Comparison of ENCODE assay signal across 10 mouse cellular contexts in genomic region chr8:45844911-45845481, GRCm38 (mm10). TPM values are rescaled to one million over a fixed set of nuclear protein-coding genes. Genes with fewer than 3 reads are reported as not detected.
A peak's percentile ranks its signal among the peaks of the same experiment; 100 is the strongest.
DNase-seq lines count a peak whose midpoint lies in the region; ATAC-seq and TF ChIP-seq lines count a peak whose summit lies in the region.
"Had no signal": no experiment of that assay in that cellular context is flagged by ENCODE, and none has a peak within 500 bp of the region (broad histone marks: within the 10 kb centered on the region; RNA-seq: fewer than 3 reads in every experiment).

No protein-coding gene starts in this region.

- peak overlapping the region; percentile 21 for H3K4me2 ChIP-seq in heart, embryonic 13.5 days
- no peak overlapping the region for H3K4me2 ChIP-seq in limb, embryonic 13.5 days (replicated peaks)
- H3K4me2 ChIP-seq: liver, embryonic 15.5 days had no signal

- peak; percentile 11 for DNase-seq in kidney, adult 9 months
- no peak for DNase-seq in kidney, postnatal 10 days
- DNase-seq in brain, embryonic 14.5 days (ENCODE audit: low read depth): peak; percentile 20
- no peak for DNase-seq in layer of hippocampus, postnatal 14 days (ENCODE audit: low spot score in 2 of 2)
- no peak for DNase-seq in frontal cortex, postnatal 25 days (ENCODE audit: low spot score in 2 of 2)
- DNase-seq in forebrain, embryonic 10.5 days (ENCODE audit: extremely low spot score, low spot score): no peak

- 0 out of 2 replicates have a peak overlapping the region, but pooled peaks have one; percentile 37 for H3K9ac ChIP-seq in heart, embryonic 13.5 days
- H3K9ac ChIP-seq in limb, embryonic 13.5 days: no peak overlapping the region
- H3K9ac ChIP-seq: liver, embryonic 15.5 days had no signal

- TF ChIP-seq POLR2A in brain, embryonic 14.5 days (IDR thresholded peaks at IDR 0.05; ENCODE audit: borderline replicate concordance, extremely low read depth, insufficient read depth, insufficient read length, poor library complexity, severe bottlenecking): no peak

- H3K4me1 ChIP-seq in heart, embryonic 13.5 days: peaks cover 33% of the 10 kb centered on the region
- H3K4me1 ChIP-seq in limb, embryonic 13.5 days: 0 out of 2 replicates have a peak, but pooled peaks cover 7% of the 10 kb centered on the region
- H3K4me1 ChIP-seq in forebrain, embryonic 10.5 days: peaks cover 23% of the 10 kb centered on the region
- H3K4me1 ChIP-seq: liver, embryonic 15.5 days had no signal

- no peaks in the 10 kb centered on the region for H3K9me3 ChIP-seq in heart, embryonic 13.5 days
- H3K9me3 ChIP-seq in limb, embryonic 13.5 days: no peaks in the 10 kb centered on the region
- no peaks in the 10 kb centered on the region for H3K9me3 ChIP-seq in forebrain, embryonic 10.5 days
- H3K9me3 ChIP-seq: liver, embryonic 15.5 days had no signal

- no peak for TF ChIP-seq CTCF in brain, embryonic 14.5 days (IDR thresholded peaks at IDR 0.05; ENCODE audit: borderline replicate concordance, extremely low read depth, insufficient read depth, insufficient read length)

- H3K36me3 ChIP-seq in heart, embryonic 13.5 days: no peaks in the 10 kb centered on the region
- H3K36me3 ChIP-seq in limb, embryonic 13.5 days: no peaks in the 10 kb centered on the region
- no peaks in the 10 kb centered on the region for H3K36me3 ChIP-seq in forebrain, embryonic 10.5 days (replicated peaks)
- H3K36me3 ChIP-seq: liver, embryonic 15.5 days had no signal

- no peaks in the 10 kb centered on the region for H3K27me3 ChIP-seq in heart, embryonic 13.5 days (replicated peaks)
- H3K27me3 ChIP-seq in limb, embryonic 13.5 days: no peaks in the 10 kb centered on the region
- no peaks in the 10 kb centered on the region for H3K27me3 ChIP-seq in forebrain, embryonic 10.5 days (ENCODE audit: poor library complexity, severe bottlenecking)
- H3K27me3 ChIP-seq: liver, embryonic 15.5 days had no signal

- H3K4me3 ChIP-seq in heart, embryonic 13.5 days: no peak overlapping the region
- no peak overlapping the region for H3K4me3 ChIP-seq in limb, embryonic 13.5 days
- H3K4me3 ChIP-seq in forebrain, embryonic 10.5 days: no peak overlapping the region
- H3K4me3 ChIP-seq: layer of hippocampus, adult 2 months; liver, embryonic 15.5 days had no signal

- peak overlapping the region; percentile 91 for H3K27ac ChIP-seq in heart, embryonic 13.5 days (replicated peaks)
- peak overlapping the region; percentile 44; the same call in 1 of the 2 replicates for H3K27ac ChIP-seq in limb, embryonic 13.5 days
- H3K27ac ChIP-seq in forebrain, embryonic 10.5 days: no peak overlapping the region
- H3K27ac ChIP-seq: layer of hippocampus, adult 2 months; liver, embryonic 15.5 days had no signal

- WGBS in heart, embryonic 13.5 days: 10% methylated on average over 14 of the region's 14 CpGs
- WGBS in limb, embryonic 13.5 days: 70% methylated on average over 14 of the region's 14 CpGs
- WGBS in forebrain, embryonic 10.5 days: 83% methylated on average over 14 of the region's 14 CpGs

- ATAC-seq in heart, embryonic 13.5 days (ENCODE audit: extremely low read depth, insufficient number of reproducible peaks, low FRiP score, low TSS enrichment): no peak
- no peak for ATAC-seq in limb, embryonic 13.5 days (ENCODE audit: low FRiP score, low read depth)

RNA-seq across cellular contexts. Expression of gene Pdlim3, which starts 40.3 kb away (rescaled TPM):
- polyA plus RNA-seq in brain, embryonic 14.5 days (2012; rRNA removed): 13.0 and 14.8 TPM in 2 replicates
- 190 and 227 TPM in 2 replicates for polyA plus RNA-seq in heart, embryonic 13.5 days (2015; fragmentation: Nextera tagmentation; extraction: Ambion mirVana)
- 46.0 and 52.5 TPM in 2 replicates for polyA plus RNA-seq in limb, embryonic 13.5 days (2015; fragmentation: Nextera tagmentation; extraction: Ambion mirVana)
- total RNA-seq in layer of hippocampus, postnatal 14 days (2021): 1 to 10 TPM; 1.1 to 2.3 TPM
- 2.7 and 3.0 TPM in 2 replicates for polyA plus RNA-seq in forebrain, embryonic 10.5 days (2016; fragmentation: Nextera tagmentation; extraction: Ambion mirVana)

Comparison
In these comparisons a context has a peak if more than half of its experiments do, and no peak if none do; other contexts are left out.
1. DNase-seq: peak in kidney, adult 9 months (single experiment) and brain, embryonic 14.5 days (single experiment); none in kidney, postnatal 10 days (single experiment), layer of hippocampus, postnatal 14 days (0 of 2), frontal cortex, postnatal 25 days (0 of 2) and forebrain, embryonic 10.5 days (single experiment).